Mouse (Mus musculus): ENCODE data around the gene Ccr6.

DNA sequence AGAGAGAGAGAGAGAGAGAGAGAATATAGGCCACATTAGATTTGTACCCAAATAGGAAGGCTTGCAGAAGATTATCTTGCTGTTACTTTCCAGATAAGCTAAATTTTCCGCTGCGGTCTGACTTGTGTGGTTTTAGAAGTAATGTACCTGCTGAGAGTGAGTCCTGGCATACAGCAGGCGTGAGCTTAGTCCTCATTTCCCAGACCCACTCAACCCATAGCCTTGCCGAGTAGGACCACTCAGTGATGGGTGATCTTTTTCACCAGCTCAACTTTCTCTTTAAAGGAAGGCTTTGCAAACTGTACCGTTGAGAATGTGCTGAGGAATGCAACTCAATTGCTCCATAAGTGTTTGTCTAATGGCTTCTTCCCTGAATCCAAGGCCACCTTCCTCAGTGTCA, 29.2 kb upstream of the Ccr6 start:
- peak; percentile 43; the same call in 1 of the 2 replicates for TF ChIP-seq EP300 (IDR thresholded peaks at IDR 0.05; ENCODE audit: low read length)
- TF ChIP-seq UBTF (IDR thresholded peaks at IDR 0.05; ENCODE audit: low read depth, low read length) = no peak
- no peak for TF ChIP-seq CTCF (conservative IDR thresholded peaks at IDR 0.05 in 1 of 2, IDR thresholded peaks at IDR 0.05 in 1 of 2; ENCODE audit: low read depth in 2 of 2, low read length in 2 of 2)
- no peak for TF ChIP-seq POLR2A (IDR thresholded peaks at IDR 0.05; ENCODE audit: low read depth, low read length)
- TF ChIP-seq TBP (conservative IDR thresholded peaks at IDR 0.05; ENCODE audit: low read depth, low read length) = no peak
- TF ChIP-seq JUND (conservative IDR thresholded peaks at IDR 0.05; ENCODE audit: low read depth, low read length) = no peak

All from CH12.LX (cell line).